Mouse (Mus musculus): ENCODE measurements around the gene Prkcb. TPM values are rescaled to one million over a fixed set of nuclear protein-coding genes. Genes with fewer than 3 reads are reported as not detected.

Gene Prkcb
- total RNA-seq, 4 experiments from 2014 or later = 15.1 to 28.3 (median 21.8) TPM

DNA sequence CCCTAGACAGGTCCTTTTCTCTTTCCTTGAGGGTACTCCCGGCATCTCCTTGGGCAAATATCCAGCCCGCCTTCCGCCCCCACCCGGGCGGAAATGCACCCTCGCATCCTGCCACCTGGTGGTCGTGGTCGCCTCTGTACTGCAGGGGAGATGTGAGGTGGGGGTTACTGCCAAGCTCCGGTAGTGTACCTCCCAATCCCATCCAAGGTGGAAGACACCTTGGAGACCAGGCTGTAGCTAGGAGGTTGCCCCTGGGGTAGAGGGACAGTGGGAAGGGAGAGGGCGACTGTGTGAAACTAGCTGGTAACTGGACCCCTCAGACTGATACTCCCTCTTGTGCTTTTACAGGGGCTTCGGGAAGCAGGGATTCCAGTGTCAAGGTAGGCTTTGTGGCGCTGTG, 1.6 kb downstream of the Prkcb start:
- DNase-seq = no peak

DNA sequence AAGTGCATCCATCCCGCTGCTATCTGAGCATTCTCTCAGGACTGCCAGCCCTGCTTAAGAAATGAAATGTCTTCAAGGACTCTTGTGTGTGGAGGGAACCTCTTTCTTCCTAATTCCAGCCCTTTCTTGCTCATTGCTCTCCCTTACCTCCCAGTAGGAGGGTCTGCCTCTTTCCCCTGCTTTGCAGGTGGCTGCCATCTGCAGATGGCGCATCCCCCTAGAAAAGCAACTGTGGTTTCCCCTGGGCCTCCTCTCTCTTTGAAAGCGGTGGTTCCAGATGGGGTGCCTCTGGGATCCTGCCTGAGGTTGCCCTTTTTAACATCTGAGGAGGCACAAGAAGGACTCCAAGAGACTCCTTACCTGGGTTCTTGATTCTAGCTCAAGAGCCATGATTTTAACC, 2.2 kb downstream of the Prkcb start:
- DNase-seq = no peak

DNA sequence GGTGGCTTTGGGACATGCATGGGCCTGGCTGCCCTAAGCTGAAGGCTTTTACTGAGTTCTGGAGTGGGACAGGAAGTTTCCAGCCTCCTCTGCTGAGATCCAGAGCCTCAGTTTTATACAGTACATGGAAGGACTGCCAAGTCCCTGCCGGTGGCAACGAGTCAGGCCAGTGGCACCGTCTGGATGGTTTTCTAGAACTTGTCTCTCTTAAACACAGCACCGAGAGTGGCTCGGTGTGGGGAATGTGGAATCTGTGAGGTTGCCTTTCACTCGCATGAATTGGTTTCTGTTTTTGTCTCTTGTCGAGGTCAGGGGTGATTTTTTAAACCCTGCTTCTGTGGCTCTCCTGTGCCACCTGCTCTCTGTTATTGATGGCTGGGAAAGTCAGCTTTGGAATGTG, 3.6 kb downstream of the Prkcb start:
- DNase-seq = no peak

DNA sequence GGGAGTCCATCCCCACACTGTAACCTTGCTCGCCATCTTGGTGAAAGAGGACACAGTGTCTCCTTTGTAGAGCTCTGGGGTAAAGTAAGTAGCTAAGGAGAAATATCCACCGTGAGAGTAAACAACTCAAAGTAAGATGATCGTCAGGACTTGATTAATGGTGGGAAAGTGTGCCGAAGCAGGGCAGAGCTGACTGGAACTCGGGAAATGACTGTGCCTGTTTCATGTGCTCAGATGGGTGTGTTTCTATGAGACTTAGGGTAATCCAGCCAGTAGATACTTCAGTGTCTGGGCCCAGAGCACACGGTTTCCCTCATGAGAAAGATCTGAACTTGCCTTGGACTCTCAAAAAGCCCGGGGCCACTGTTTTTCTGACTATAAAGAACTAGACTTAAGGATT, 5.6 kb downstream of the Prkcb start:
- DNase-seq = no peak

DNA sequence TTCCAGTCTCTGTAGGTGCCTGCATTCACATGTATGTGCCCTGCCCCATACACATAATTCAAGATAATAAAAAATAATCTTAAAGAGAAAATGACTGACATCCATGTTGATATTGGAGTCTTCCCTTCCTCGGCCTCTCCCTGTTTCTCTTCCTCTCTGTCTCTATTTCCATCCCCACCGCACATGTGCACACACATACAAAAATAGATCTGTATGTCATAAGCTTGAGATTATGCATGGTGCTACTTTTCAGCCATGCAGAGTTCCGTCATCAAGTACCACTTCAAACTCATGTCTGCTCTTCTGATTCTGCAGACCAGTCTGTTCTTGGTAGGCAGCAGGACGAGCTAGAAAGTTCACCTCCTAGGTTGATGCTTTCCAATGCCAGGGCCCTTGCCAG, 6.8 kb downstream of the Prkcb start:
- DNase-seq = no peak

DNA sequence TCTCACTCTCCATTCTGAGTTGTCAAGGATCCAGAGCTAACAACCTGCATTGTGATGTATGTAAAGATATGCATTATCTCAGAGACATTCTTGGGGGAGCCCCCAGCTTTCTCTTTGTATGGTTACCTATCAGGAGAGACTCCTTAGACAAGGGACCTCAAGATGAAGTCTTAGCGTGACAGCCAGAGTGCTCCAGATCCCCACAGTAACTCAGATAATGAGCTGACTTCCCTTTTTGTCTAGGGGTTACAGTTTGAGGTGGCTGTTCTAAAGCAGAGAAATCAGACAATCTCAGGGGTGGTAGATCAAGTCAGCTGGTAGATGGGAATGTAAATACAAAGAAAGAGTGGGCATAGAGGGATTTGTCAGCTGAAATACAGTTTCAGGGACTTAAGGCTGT, 7.8 kb downstream of the Prkcb start:
- no peak for DNase-seq

DNA sequence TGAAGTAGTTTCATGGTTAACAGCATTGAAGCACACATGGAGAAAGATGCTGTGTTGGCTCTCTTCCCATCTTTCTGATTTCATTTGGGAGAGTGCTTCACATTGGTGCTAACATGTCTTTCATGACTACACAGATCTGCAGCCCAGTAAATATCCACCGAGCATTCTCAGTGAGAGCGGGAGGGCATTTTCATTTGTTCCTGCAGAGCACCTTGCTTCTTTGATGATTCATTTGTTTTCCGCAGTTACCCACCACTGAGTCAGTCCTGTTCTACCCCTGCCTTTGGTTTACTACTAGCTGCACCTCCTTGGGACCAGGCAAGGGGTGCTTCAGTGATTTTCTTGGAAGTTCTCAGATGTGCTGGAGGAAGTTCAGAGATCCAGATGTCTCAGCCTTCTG, 8.3 kb downstream of the Prkcb start:
- no peak for DNase-seq

DNA sequence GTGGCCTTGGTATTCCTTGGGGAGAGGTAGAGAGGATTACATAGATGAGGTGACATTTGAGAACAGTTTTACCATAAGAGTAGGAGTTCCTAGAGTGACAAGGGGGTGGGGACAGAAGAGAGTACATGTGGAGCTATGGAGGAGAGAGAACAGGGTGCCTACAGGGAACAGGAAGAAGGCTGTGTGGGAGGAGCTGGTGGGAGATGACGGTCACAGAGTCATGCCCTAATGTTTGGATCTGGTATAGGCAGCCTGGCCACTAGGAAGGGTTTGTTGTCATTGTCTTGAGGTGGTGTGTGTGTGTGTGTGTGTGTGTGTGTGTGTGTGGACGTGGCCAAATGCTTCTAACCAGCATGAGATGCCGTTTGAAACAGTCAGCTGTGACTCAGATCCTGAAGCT, 9.1 kb downstream of the Prkcb start:
- DNase-seq = no peak

DNA sequence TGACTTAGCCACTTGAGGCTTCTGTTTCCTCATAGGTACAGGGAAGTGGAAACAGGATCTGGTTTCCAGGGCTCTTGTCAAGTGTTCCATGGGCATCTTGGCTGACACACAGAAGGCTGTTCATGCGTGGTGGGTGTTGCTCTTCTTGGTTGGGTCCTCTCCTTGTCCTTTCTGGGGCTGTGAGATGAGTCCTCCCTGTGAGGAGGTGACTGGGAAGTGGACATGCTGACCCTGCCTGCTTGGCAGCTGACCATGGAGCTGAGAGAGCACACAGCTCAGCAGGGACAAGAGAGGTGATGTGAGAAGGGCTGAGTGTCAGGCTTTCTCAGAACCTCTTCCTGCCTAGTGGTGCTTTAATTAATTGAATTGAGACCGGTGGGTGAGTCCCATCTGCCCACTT, 10.2 kb downstream of the Prkcb start:
- no peak for DNase-seq

DNA sequence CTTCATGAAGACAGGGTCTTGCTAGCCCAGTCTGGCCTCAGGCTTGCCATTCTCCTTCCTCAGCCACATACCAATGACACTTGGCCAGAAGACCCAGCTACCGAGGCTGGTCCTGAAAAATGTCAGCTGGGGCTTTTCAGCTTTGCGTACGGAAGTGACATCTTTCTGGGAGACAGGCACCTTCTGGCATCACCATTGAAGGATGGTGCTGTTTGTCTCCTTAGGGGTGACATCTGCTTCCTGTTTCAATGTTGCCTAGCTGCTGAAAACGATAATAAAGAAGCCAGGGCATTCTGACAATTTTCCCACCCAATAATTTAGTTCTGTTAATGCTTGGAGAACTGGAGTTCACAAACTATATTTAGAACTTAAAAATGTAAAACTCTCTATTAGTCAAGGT, 12.0 kb downstream of the Prkcb start:
- DNase-seq = no peak

DNA sequence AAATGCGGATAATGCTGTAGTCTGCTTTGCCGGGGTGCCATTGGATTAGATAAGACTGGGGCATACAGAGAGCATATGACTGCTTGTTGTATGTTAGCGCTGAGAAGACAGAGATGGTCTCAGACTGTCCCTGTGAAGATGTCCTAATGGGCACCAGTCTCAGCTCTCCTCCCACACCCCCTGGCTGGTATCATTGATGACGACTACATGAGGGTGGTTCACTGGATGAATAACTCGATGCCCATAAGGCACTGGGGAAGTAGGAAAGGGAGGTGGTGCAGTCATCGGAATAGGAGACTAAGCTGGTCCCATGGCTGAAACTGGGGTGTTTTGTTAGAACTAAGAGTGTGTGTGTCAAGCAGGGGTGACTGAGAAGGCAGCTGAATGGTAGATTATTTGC, 14.0 kb downstream of the Prkcb start:
- no peak for DNase-seq

DNA sequence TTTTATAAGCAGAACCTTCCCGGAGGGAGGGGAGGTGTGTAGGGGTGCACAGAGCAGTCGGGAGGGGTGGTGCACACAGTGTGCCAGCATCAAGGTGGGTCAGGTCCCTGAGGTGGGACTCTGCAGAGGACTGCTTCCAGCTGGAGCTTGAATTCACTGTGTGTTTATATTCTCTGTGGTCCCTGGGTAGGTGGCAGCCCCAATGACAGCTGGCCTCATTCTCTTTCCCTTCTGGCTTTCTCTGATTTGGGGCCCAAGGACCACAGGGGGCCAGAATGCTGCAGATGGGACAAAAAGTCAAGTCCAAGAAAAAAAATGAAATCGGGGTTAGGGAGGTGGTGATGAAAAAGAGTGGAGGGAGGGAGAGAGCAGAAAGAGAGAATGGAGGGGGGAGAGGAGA, 15.4 kb downstream of the Prkcb start:
- no peak for DNase-seq

DNA sequence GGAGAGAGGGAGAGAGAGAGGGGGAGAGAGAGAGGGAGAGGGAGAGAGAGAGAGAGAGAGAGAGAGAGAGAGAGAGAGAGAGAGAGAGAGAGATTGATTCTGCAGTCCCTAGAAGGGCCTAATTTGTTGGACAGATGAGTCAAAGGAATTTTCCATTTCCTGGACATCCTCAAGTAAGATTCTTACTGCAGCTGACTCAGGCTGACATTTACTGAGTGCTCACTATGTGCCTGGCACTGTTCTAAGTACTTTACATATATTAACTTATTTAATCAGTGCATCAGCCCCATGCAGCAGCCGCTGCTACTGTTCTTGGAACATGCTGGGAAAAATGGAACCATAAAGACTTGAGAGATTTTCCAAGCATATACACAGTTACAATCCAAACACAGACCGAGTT, 16.0 kb downstream of the Prkcb start:
- no peak for DNase-seq

DNA sequence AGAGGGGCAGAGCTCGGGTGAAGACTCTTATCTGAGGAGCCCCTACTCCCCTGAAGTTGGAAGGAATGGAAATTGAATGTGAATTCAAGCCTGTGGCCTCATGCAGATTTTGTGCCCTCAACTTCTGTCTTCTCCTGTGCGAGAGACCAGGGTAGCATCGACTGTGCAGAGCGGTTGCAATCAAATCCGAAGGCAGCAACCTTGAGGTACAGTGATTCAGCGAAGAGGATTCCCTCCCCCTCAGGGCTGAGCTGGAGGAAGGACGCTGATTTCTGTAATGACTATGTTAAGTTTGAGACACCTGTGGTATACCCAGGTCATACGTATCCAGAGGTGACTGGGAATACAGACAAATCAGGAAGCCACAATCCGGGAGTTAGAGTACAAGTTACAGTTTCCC, 18.7 kb downstream of the Prkcb start:
- DNase-seq = no peak

DNA sequence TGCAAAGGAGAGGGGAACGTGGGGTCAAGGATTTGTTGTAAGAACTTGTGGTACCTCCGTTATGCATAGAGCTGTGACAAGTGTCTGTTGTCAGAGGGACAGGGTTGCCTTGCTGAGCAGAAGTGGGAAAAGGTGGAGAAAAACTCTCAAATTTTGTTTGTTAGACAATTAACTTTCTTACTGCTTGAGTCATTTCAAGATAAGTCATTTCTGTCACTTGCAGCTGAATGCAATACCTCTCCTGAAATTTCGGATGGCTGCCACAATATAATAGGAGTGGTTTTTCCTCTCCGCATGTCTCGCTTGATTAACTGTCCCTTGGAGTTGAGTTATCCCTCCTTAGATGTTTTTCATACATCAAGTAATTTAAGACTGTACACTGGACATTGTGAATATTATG, 20.1 kb downstream of the Prkcb start:
- DNase-seq = no peak

DNA sequence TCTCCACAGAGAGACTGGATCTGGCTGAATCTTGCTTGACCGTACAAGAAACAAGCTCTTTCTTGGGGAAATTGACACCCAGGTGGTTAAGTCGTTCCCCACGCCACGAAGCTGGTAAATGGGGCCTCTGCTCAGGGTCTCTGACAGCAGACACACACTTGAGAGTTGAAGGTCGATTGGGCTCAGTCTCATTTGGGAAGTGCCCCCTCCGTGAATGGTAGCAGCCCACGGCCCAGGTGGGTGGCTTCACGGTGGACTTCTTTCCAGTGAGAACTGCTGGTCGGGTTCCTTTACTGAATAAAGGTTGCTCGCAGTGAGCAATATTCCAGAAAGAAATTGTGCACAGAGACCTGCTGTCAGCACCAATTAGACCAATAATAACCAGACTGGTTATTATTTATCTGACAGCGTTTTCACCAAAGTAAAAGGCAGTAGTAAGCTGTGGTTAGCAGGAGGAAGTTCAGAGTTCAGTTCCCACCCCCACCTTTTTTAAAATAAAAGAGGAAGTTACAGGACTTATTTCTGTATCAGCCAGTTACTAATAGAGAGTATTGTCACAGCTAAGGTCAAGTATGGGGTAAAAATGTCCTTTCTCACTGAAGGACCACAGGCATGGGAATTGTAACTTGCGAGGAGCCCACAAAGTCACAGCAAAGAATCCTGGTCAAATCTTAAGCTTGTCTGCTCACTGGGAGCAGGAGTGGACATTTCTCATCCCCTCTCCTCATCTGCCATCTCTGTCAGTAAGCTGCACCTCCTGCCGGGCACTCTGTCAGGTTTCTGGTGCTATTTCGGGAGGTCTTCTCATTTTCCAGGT, 21.6 kb downstream of the Prkcb start:
- no peak for DNase-seq

DNA sequence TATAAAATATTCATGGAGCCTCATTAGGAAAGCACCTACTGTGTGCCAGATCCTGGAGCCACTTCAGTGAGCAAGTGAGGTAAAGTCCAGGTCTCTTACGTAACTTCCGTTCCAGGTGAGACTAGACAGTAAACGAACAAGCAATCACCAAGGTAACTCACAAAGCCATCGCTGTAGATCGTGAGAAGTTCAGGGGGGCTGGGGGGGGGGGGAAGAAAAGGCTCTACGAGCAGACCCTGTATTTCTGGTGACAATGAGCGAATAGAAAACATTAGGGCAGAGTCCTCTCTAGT, 22.1 kb downstream of the Prkcb start:
- no peak for DNase-seq

DNA sequence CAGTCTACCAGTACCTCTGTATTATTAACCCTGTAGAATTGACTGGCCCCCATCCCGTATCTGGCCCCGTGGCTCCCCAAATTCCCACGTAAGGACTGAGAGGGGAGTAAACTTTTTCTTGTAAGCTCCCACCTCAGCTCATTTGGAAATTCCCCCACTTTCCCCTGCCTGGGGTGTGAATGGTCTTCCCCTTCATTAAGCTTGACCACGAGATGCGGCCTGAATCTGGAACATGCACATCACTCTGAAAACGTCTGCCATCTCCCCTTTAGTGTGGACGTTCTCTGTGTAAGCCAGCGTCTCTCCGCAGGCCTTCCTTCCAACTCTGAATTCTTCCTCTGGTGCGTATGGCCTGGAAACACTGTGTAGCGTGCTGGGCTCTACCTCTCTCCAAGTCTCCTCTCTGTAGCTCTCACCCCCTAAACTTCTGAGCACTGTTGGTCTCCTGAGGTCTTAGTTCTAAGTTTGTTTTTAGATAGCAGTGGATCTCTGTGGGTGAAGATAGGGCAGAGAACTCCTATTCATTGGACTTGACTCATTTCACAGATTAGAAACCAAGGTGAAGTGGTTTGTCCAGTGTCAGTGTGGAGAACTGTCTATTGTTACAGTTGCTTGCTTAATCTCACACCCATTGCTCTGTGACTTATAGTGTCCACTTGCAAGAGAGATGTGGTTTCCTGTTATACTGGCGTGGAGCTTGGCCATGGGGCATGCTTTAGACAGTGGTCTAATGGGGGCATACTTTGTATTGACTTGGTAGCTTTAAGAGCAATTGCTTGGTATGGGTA, 25.3 kb downstream of the Prkcb start:
- no peak for DNase-seq

DNA sequence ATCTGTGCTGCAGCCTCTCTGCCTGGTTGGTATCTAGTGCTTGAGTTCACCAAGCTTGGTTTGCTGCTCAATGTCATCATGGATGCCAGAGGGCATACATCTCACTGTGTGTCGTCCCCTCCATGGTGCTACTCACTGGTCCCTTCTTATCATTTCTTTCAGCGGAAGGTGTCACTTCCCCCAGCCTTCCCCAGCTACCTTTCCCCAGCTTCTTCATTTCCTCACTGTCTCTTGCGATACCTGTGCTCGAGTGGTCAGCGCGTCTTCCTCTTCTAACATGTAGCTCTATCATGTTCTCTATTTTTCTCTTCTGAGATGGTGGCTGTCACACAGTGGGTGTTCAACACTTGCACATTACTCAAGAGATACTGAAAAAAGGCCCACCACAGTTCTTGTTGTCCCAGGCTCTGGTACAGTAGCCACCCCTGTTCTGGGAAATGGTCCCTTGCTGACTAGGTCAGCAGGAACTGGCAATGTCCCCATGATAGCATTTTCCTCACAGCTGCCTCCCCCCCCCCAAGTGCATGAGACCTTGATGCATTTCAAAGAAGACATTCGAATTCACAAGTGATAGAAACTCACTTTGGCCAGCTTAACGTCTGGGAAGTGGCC, 27.3 kb downstream of the Prkcb start:
- DNase-seq = no peak

DNA sequence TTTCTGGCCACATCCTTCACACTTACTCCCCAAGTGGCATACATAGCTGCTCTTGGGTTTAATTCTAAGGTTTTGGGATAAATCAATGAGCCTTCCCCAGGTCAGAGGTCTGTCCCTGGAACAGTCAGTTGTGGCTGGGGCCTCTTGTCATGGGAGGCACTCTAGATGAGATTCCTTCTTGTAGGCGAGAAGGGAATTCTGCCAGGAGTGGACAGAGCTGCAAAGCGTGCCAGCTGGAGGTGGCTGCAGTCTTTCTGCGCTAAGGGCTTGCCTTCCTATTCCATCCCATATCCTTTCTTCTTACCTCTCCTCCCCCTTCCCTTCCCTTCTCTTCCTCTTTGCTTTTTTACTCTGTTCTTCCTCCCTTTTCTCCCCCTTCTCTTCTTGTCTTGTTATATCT, 28.1 kb downstream of the Prkcb start:
- DNase-seq = no peak

DNA sequence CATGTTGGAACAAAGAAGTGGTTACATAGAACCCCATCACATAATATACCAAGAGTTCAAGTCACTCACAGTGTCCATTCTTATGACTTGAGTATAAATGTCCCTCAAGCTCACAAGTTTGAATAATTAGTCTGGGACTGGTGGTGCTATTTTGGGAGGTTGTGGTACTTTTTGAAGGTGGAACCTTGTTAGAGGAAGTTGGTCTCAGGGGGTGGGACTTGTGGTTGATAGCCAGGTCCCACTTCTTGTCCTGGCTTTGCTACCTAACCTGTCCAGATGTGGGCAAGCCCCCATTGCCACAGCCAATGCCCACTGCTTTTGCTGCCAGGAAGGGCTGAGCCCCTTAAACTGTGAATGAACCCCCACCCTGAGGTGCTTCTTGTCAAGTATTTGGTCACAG, 28.9 kb downstream of the Prkcb start:
- DNase-seq = no peak

DNA sequence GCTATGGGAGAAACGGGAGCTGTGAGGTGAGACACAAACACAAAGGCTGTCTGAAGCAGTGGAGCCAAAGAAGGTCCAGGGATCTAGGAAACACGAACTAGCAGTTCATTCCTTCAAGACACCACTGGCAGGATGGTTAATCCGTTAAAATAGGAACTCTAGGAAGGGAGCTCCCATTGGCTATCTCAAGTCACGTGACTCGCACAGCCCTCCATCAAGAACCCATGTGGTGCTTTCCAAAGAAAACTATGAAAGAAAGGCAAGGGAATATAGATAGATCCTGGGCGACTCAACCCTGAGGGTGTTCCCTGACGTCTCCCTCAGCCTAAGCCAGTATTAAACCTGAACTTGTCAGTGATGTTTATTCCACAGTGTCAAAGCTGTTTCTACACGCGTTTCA, 31.0 kb downstream of the Prkcb start:
- DNase-seq = no peak

DNA sequence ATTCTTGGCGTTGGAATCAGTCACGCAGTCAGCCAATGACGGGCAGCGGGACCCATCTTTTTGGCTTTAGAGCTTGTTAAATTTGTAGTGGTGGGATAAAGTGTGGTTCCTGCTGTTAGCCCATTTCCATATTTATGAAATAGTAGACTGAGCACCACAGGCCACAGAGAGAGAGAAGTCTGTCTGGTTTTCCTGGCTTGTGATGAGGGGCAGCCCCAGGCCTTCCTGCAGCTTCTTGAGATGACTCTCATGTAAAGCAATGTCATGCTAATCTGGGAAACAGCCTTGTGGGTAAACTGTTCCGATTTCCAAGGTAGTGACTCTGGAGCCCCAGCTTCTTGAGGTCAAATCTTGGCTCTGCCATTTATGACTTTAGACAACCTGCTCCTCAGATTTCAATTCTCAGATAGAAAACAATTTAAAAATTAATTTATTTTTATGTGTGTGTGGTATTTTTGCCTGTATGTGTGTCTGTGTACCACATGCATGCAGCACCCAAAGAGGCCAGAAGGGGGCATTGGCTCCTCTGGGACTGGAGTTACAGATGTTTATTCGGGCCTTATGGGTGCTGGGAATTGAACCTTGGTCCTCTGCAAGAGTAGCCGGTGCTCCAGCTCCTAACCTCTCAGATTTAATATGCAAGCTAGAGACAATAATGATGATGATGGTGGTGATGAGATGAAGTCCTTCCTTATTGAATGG, 32.4 kb downstream of the Prkcb start:
- DNase-seq = no peak
